Comparison of ENCODE assay signal across 16 mouse cellular contexts in the genomic region with DNA sequence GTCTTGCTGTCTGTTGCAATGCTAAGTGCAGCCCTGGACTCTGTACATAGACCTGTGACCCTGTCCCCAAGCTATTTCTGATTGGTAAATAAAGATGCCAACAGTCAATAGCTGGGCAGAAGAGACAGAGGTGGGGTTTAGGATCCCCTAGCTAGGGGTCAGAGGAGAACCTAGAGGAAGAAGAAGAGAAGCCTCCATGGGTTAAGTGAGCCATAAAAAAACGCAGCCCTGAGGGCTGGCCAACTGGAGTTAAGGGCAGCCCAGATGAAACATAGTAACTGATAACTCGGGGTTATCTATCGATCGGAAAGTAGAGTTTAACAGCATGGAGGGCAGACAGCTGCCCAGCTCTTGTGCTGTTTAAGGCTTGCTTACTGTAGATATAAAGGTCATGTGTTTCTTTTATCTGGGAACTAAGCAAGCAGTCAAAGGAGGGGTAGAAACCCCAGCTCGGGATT. TPM values are rescaled to one million over a fixed set of nuclear protein-coding genes. Genes with fewer than 3 reads are reported as not detected.
A peak's percentile ranks its signal among the peaks of the same experiment; 100 is the strongest.
DNase-seq lines count a peak whose midpoint lies in the region; ATAC-seq lines count a peak whose summit lies in the region.
"Had no signal": no experiment of that assay in that cellular context is flagged by ENCODE, and none has a peak within 500 bp of the region (broad histone marks: within the 10 kb centered on the region; RNA-seq: fewer than 3 reads in every experiment).

No protein-coding gene starts in this region.

- 41% methylated on average over 5 of the region's 5 CpGs for WGBS in lung, embryonic 15.5 days
- 53% methylated on average over 5 of the region's 5 CpGs for WGBS in intestine, embryonic 15.5 days
- 13% methylated on average over 5 of the region's 5 CpGs for WGBS in liver, embryonic 13.5 days (ENCODE audit: insufficient replicate concordance)
- 48% methylated on average over 5 of the region's 5 CpGs for WGBS in stomach, embryonic 16.5 days

- H3K36me3 ChIP-seq in lung, embryonic 15.5 days, result no peaks in the 10 kb centered on the region
- no peaks in the 10 kb centered on the region for H3K36me3 ChIP-seq in intestine, embryonic 15.5 days
- peaks cover 17% of the 10 kb centered on the region for H3K36me3 ChIP-seq in liver, embryonic 13.5 days
- no peaks in the 10 kb centered on the region for H3K36me3 ChIP-seq in stomach, embryonic 16.5 days (ENCODE audit: control insufficient read depth, insufficient read depth, low read length)
- H3K36me3 ChIP-seq: hindbrain, embryonic 15.5 days; midbrain, embryonic 15.5 days had no signal

- peaks cover 48% of the 10 kb centered on the region for H3K4me1 ChIP-seq in lung, embryonic 15.5 days
- peaks cover 35% of the 10 kb centered on the region for H3K4me1 ChIP-seq in intestine, embryonic 15.5 days (replicated peaks)
- H3K4me1 ChIP-seq in liver, embryonic 13.5 days (replicated peaks), result peaks cover 66% of the 10 kb centered on the region
- H3K4me1 ChIP-seq in stomach, embryonic 16.5 days (ENCODE audit: control insufficient read depth, insufficient read depth, low read length), result peaks cover 31% of the 10 kb centered on the region

- no peak for DNase-seq in lung, adult 18-20 months
- no peak for DNase-seq in liver, embryonic 13.5 days
- DNase-seq in thymus, adult 18-20 months, result no peak
- DNase-seq in adrenal gland, adult (ENCODE audit: inconsistent age in 2 of 2, low spot score in 1 of 2), result no peak
- DNase-seq: adrenal gland, adult 2 months; cerebellum, adult 2 months; gastrocnemius, postnatal 14 days; right cerebral cortex, postnatal 4 days had no signal

- peak overlapping the region; percentile 80; the same call in 1 of the 2 replicates for H3K27ac ChIP-seq in lung, embryonic 15.5 days
- H3K27ac ChIP-seq in intestine, embryonic 15.5 days, result peak overlapping the region; percentile 76
- peak overlapping the region; percentile 84 for H3K27ac ChIP-seq in liver, embryonic 13.5 days
- H3K27ac ChIP-seq in stomach, embryonic 16.5 days (ENCODE audit: low read length), result peak overlapping the region; percentile 77
- H3K27ac ChIP-seq: hindbrain, embryonic 15.5 days; macrophage; midbrain, embryonic 15.5 days had no signal

- ATAC-seq in lung, embryonic 15.5 days (ENCODE audit: borderline replicate concordance, extremely low read depth, low FRiP score, low TSS enrichment), result no peak
- ATAC-seq in intestine, embryonic 15.5 days, result peak; percentile 63
- peak; percentile 71 for ATAC-seq in liver, embryonic 13.5 days (ENCODE audit: low read depth)
- ATAC-seq in stomach, embryonic 16.5 days (ENCODE audit: insufficient read depth, low FRiP score), result peak; percentile 23; the same call in 1 of the 2 replicates
- ATAC-seq: midbrain, embryonic 15.5 days had no signal

- H3K4me2 ChIP-seq in lung, embryonic 15.5 days, result no peak overlapping the region
- H3K4me2 ChIP-seq in intestine, embryonic 15.5 days (replicated peaks), result no peak overlapping the region
- peak overlapping the region; percentile 32 for H3K4me2 ChIP-seq in liver, embryonic 13.5 days
- no peak overlapping the region for H3K4me2 ChIP-seq in stomach, embryonic 16.5 days (ENCODE audit: low read depth, low read length)
- H3K4me2 ChIP-seq: hindbrain, embryonic 15.5 days; midbrain, embryonic 15.5 days had no signal

- no peak overlapping the region for H3K4me3 ChIP-seq in lung, embryonic 15.5 days
- H3K4me3 ChIP-seq in intestine, embryonic 15.5 days (replicated peaks), result no peak overlapping the region
- no peak overlapping the region for H3K4me3 ChIP-seq in liver, embryonic 13.5 days (replicated peaks)
- no peak overlapping the region for H3K4me3 ChIP-seq in stomach, embryonic 16.5 days (replicated peaks; ENCODE audit: low read length)
- H3K4me3 ChIP-seq: hindbrain, embryonic 15.5 days; midbrain, embryonic 15.5 days had no signal

- H3K27me3 ChIP-seq in lung, embryonic 15.5 days, result no peaks in the 10 kb centered on the region
- no peaks in the 10 kb centered on the region for H3K27me3 ChIP-seq in intestine, embryonic 15.5 days (replicated peaks)
- no peaks in the 10 kb centered on the region for H3K27me3 ChIP-seq in liver, embryonic 13.5 days
- H3K27me3 ChIP-seq in stomach, embryonic 16.5 days (ENCODE audit: control insufficient read depth, insufficient read depth, low read length), result no peaks in the 10 kb centered on the region
- H3K27me3 ChIP-seq: hindbrain, embryonic 15.5 days; midbrain, embryonic 15.5 days; Patski had no signal

- no peak overlapping the region for H3K9ac ChIP-seq in lung, embryonic 15.5 days
- no peak overlapping the region for H3K9ac ChIP-seq in intestine, embryonic 15.5 days
- H3K9ac ChIP-seq in liver, embryonic 13.5 days, result peak overlapping the region; percentile 14; the same call in 1 of the 2 replicates
- H3K9ac ChIP-seq in stomach, embryonic 16.5 days (ENCODE audit: low read length), result no peak overlapping the region
- H3K9ac ChIP-seq: hindbrain, embryonic 15.5 days; midbrain, embryonic 15.5 days had no signal

- H3K9me3 ChIP-seq in lung, embryonic 15.5 days, result no peaks in the 10 kb centered on the region
- no peaks in the 10 kb centered on the region for H3K9me3 ChIP-seq in intestine, embryonic 15.5 days
- no peaks in the 10 kb centered on the region for H3K9me3 ChIP-seq in liver, embryonic 13.5 days (replicated peaks)
- H3K9me3 ChIP-seq in stomach, embryonic 16.5 days (replicated peaks; ENCODE audit: control insufficient read depth, low read length), result no peaks in the 10 kb centered on the region
- H3K9me3 ChIP-seq: hindbrain, embryonic 15.5 days; midbrain, embryonic 15.5 days had no signal

RNA-seq across cellular contexts. Expression of a gene that starts 6.4 kb away (rescaled TPM):
- 19.1 and 20.2 TPM in 2 replicates for polyA plus RNA-seq in lung, embryonic 15.5 days (2015; fragmentation: Nextera tagmentation; extraction: Ambion mirVana)
- polyA plus RNA-seq in intestine, embryonic 15.5 days (2015; fragmentation: Nextera tagmentation; extraction: Ambion mirVana), result 20.2 and 21.6 TPM in 2 replicates
- polyA plus RNA-seq in liver, embryonic 13.5 days (2015; fragmentation: Nextera tagmentation; extraction: Ambion mirVana), result 11.4 and 14.9 TPM in 2 replicates
- 15.6 and 20.9 TPM in 2 replicates for polyA plus RNA-seq in stomach, embryonic 16.5 days (2015; fragmentation: Nextera tagmentation; extraction: Ambion mirVana)

RNA-seq across cellular contexts. Expression of a gene that starts 24.7 kb away (rescaled TPM):
- 4.8 and 5.3 TPM in 2 replicates for polyA plus RNA-seq in lung, embryonic 15.5 days (2015; fragmentation: Nextera tagmentation; extraction: Ambion mirVana)
- polyA plus RNA-seq in intestine, embryonic 15.5 days (2015; fragmentation: Nextera tagmentation; extraction: Ambion mirVana), result 5.8 and 7.9 TPM in 2 replicates
- 0.95 and 1.1 TPM in 2 replicates for polyA plus RNA-seq in liver, embryonic 13.5 days (2015; fragmentation: Nextera tagmentation; extraction: Ambion mirVana)
- 5.2 and 6.2 TPM in 2 replicates for polyA plus RNA-seq in stomach, embryonic 16.5 days (2015; fragmentation: Nextera tagmentation; extraction: Ambion mirVana)

RNA-seq across cellular contexts. Expression of a gene that starts 36.4 kb away (rescaled TPM):
- polyA plus RNA-seq in lung, embryonic 15.5 days (2015; fragmentation: Nextera tagmentation; extraction: Ambion mirVana), result 3.1 and 4.4 TPM in 2 replicates
- polyA plus RNA-seq in intestine, embryonic 15.5 days (2015; fragmentation: Nextera tagmentation; extraction: Ambion mirVana), result 12.3 and 14.7 TPM in 2 replicates
- polyA plus RNA-seq in liver, embryonic 13.5 days (2015; fragmentation: Nextera tagmentation; extraction: Ambion mirVana), result 1.8 and 2.3 TPM in 2 replicates
- 7.1 and 7.3 TPM in 2 replicates for polyA plus RNA-seq in stomach, embryonic 16.5 days (2015; fragmentation: Nextera tagmentation; extraction: Ambion mirVana)
- polyA plus RNA-seq: CD4-positive, CD25-positive, alpha-beta regulatory T cell, adult 4 months; macrophage had no signal
